Mouse (Mus musculus) B cell, adult 67 days (primary cell): ENCODE measurements around the gene Otulin. TPM values are rescaled to one million over a fixed set of nuclear protein-coding genes. Genes with fewer than 3 reads are reported as not detected.

Experiments used
- total RNA-seq, 2 experiments: library from RNA; stranded (reverse); gene quantifications; 4 replicates each; pipeline ENCODE4 v1.2.4; 2023

Otulin gene
- 100 to 1,000 TPM; 116 to 125 TPM for total RNA-seq

DNA sequence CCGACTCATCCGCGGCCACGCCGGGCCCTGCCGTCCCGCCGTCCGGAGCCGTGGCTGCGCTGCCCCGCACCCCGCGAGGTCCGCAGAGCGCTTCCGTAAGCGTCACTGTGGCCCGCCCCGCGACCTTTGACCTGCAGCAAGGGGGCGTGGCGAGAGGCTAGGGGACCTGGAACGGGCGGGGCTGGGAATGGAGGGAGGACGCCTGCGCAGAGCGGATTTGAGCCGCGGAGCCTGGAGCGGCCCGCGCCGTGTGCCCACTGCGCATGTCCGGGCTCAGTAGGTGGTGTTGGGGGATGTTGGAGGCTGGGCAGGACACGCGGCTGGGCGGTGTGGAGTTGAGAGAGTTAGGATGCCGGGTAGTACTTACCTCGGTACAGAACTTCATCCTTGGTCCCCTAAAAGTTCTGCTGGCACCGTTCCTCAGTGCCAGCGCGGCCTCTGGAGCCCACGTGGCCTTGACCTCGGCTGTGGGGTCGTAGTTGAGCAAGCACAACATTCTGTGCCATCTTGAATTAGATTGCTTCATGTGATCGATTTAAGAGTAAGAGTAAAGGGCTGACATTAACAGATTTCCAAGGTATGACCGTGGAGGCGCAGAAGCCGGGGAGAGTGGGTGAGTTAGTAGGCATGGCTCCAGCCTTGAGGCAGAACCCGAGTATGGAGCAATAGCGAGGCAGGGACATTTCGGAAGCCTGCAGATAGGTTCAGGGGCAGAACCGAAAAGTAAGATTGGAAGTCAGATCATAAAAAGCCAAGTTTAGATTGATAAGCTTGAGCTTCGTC, at the start of gene Otulin:
Otulin (minus strand) TSS at position 93 of the 783 bp plus-strand sequence.

Other genes with a start within 250 kb of the Otulin start
- 1 to 10 TPM; 5.3 to 6.1 TPM for gene Ank, start 164.0 kb downstream of the Otulin start, total RNA-seq
- gene Otulinl, start 50.9 kb upstream of the Otulin start, total RNA-seq, result 10 to 100 TPM; 24.1 to 31.0 TPM